Mouse (Mus musculus): Measurements from ENCODE around the gene Zfp59.
"Not testable (repeated sequence)": the region's sequence is repeated elsewhere in the genome, so short reads cannot be mapped to it uniquely, and the experiment has no call there.

The Zfp59 gene

DNA sequence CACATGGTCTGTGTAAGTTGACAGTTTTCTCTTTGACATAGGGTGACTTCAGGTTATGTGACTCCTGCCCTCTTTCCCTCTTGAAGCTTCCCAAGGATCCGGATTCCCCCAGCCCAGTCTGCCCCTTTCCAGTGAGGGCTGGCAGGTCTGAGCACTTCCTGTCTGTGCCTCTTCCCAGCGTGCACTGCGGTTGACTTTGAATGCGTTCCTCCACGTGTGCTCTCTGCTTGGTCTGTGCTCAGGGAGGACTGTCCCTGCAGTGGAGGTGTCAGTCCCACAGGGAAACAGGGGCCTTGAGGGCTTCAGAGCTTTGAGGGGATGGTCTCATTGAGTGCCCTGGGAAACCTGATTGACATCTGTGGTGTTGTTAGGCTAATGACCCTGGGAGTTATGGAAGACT, 24.2 kb downstream of the Zfp59 start:
- not testable (repeated sequence) for DNase-seq (ENCODE audit: low read depth, low spot score)

DNA sequence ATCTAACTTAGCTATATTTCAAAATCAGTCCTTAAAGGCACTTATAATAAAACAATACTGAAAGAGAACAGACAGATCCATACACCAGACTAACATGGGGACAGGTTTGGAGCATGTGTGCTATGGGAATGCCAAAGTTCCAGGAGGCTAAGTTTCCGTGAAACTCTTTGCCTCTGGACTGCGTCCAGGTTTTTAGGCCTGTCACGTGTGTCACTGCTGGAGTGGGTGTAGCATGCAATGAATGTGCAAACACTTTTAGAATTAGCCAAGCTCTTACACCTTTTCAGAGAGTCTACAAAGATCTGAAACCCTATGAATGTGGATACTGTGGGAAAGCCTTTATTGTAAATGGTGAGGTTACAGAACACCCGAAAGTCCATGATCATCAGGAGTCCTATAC, 43.3 kb downstream of the Zfp59 start:
- no peak for DNase-seq (ENCODE audit: low read depth, low spot score)

DNA sequence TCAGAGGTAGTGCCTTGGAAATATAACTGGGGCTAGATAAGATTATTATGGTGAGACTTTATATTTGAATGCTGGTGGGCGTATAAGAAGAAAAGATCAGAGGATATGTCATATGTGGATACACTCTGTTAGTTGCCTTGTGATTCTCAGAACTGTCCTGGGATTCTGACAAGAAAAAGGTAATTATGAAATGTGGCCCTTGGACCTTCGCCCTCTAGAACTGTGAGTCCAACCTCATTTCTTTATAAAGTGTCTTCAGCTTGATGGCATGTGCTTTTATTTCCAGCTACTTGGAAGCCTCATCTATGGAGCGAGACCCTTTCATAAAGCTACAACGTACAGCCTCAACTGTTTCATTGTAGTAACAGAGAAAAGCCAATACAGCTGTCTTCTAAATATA, 62.2 kb downstream of the Zfp59 start:
- DNase-seq (ENCODE audit: low read depth, low spot score) = no peak

DNA sequence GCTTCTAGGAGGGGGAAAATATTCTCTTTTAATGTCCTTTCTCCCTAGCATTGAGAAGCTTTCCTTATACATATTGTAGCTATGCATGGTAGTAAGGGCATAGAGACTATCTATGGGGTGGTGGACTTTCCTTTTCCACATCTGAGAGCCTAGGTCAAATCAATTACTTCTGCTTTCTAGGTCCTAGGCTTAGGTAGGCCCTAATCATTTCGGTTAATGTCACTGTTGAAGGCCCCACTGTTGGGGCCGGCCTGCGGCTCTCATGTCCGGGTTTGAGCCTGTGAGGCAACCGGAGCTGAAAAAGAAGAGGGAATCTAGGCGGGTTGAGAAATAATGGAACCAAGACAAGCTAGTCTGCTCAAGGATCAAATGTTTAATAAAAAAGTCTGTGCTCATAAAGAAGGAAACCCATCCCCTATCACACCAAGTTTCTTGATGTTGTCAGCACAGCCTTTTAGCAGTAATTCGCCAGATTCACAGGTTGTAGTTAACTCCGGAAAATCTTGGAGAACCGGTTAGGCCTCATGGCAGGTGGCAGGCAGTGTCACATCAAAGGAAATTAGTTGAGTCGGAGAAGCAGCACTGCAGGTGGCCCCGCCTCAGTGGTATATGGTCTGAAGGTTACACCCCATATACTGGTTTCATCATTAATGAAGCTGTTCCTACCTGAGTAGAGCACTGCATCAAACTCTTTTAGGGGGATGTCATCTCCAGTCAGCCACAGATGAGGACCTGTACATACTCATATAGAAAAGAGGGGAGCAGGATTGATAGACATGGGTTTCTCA, 66.8 kb downstream of the Zfp59 start:
- no peak for DNase-seq (ENCODE audit: low read depth, low spot score)
